Mouse (Mus musculus): Measurements from ENCODE around the gene Plac9a.
"Not testable (repeated sequence)": the region's sequence is repeated elsewhere in the genome, so short reads cannot be mapped to it uniquely, and the experiment has no call there.

The Plac9a gene

DNA sequence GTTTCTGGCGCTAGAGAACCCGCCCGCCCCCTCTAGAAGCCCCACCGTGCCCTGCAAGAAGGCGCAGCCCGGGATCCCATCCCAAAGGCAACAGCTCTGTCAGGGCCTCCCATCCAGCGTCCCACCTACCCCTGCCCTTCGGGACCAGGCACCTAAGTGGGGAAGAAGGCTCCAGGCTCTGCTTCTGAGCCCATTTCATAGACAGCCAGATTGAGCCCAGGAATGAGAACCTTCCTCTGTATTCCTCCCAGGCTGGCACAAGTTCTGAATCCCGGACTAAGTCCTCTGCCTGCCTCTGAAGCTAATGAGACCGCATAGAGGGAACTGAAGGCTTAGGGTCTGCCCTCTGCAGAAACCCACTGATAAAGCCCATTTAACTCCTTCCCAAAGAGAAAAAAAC, at the start of gene Plac9a:
TSS of gene Plac9a (minus strand) at position 101 of the 400 bp plus-strand sequence.
- not testable (repeated sequence) for DNase-seq (ENCODE audit: low read depth)

DNA sequence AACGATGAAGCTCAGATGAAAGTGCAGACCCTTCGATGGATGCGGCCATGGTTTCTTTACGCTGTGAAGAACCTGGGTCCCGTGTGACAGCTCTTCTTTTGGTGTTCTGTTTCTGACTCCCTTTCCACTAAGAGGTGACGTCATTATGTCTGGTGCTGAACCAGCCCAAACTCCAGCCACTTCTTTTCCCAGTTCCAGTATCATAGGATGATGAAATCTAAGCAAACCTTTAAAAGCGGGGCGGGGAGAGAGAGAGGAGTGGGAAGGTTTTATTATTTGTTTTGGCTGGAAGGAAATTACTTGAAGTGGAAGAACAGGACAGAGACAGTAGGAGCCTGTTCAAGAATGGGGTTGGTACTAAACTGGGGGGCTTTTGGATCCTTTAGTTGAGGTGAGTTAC, 35.1 kb upstream of the Plac9a start, which contains the start of gene Cphx1:
TSS of gene Cphx1 (plus strand) at position 301 of the 400 bp plus-strand sequence.
- not testable (repeated sequence) for DNase-seq (ENCODE audit: low read depth)

GRCm38 (mm10) chr14:25936867-25937630, 34.1 kb upstream of the Plac9a start:
- DNase-seq (ENCODE audit: low read depth): not testable (repeated sequence)

DNA sequence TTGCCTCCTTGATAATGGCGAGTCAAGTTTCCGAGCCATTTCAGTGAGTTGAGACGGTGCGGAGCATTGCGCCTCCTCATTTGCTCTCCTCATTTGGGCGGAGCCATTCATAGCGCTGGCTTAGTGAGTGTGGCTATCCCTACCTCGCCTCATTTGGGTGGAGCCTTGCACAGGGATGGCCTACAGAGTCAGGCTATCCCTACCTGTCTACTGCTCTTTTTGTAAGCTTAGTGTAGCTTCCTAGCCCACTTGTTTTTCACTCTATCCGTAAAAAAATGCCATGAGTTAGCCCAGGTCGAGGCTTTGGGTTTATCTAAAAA, 24.6 kb upstream of the Plac9a start, which contains the start of gene Tmem254a:
TSS of gene Tmem254a (minus strand) at position 111 of the 320 bp plus-strand sequence.
- not testable (repeated sequence) for DNase-seq (ENCODE audit: low read depth)

- DNase-seq (ENCODE audit: low read depth): not testable (repeated sequence)
These were observed 24.1 kb upstream of the Plac9a start for GRCm38 (mm10) chr14:25926814-25927561.

DNA sequence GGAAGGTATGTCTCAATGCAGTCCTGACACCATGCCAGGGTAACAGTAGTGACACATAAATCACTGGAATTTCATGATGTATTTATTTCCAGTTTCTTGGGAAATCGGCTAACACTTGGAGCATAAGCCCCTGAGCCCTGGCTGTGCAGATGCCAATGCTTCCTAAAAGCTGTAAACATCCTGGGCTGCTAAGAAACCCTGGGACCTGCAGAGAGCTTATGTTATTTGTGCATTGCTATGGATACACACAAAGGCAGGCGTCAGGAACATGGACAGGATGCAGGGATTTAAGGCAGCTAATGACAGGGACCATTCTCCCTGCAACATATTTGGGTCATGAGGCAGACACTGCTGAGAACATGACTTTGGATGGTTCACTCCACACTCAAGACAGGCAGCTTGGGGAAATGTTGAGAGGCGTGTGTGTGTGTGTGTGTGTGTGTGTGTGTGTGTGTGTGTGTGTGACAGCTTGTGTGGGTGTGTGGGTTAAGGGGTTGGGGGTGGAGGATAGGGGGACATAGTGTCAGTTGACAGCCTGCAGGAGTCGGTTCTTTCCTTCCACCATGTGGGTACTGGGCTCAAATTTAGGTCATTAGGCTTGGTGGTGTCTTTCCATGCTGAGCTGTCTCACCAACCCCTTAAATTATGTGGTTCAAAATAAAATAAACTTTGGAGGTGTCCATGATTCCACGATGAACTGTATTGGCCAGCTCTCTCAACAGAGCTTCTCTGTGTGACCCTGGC, 15.7 kb upstream of the Plac9a start:
- not testable (repeated sequence) for DNase-seq (ENCODE audit: low read depth)

- DNase-seq (ENCODE audit: low read depth): not testable (repeated sequence)
These were observed 6.1 kb upstream of the Plac9a start for GRCm38 (mm10) chr14:25908976-25909375.

DNA sequence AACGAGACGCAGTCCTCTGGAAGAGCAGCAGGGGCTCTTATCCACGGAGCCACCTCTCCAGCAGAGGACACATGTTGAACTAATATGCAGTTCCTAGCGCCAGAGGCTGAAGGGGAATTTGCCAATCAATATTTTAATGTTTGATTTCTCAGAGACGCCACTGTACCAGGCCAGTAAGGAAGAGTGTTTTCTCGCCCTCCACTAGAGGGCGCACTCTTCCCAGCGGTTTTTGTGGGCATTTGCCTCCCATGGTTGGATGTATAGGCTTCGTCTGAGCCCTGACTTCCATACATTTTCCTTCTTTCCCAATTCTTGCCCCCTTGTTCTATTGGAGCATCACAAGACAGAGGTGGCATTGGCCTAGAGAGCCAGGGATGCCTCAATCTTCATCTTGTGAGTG, 4.4 kb upstream of the Plac9a start:
- DNase-seq (ENCODE audit: low read depth): not testable (repeated sequence)

GRCm38 (mm10) chr14:25905243-25905642, 2.3 kb upstream of the Plac9a start:
- DNase-seq (ENCODE audit: low read depth): not testable (repeated sequence)

DNA sequence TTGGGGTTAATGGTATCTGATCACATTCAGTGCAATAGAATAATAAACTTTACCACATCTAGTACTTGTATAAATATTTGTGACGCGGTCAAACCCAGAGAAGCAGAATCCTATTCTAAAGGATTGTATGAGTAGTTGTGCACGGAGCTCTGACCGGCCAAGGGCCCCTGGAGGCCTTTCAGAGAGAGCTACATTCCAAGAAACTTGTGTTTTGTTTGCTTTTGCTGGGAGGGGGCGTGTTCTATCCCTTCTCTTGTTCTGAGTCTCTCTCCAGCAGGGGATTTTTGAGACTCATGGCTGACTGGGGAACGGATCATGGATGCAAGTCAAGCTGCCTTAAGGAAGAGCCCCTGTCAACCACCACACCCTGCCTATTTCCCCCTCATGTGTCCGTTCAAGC, 7.2 kb downstream of the Plac9a start:
- not testable (repeated sequence) for DNase-seq (ENCODE audit: low read depth)

DNA sequence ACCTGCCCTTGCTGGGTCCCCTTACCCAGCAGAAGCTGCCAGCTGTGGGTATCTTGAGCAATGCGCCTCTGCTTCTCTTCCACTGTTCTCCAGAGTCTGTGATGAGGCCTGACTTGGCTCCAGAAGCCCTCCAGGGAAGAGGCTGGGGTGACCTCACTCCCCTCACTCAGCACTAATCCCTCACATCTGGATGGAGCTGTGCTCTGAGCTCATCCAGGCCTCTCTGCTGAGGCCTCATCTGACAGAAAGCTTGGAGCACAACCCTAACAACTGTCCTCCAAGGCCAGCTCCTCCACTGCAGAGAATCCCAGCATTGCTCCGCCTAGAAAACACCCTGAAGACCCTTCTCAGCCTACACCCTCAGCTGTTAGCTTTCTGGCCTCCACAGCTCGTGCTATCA, 8.3 kb downstream of the Plac9a start:
- DNase-seq (ENCODE audit: low read depth): not testable (repeated sequence)

GRCm38 (mm10) chr14:25885886-25886285, 17.0 kb downstream of the Plac9a start:
- DNase-seq (ENCODE audit: low read depth): not testable (repeated sequence)

GRCm38 (mm10) chr14:25881769-25882168, 21.1 kb downstream of the Plac9a start:
- DNase-seq (ENCODE audit: low read depth): not testable (repeated sequence)

GRCm38 (mm10) chr14:25876640-25877039, 26.3 kb downstream of the Plac9a start:
- DNase-seq (ENCODE audit: low read depth): not testable (repeated sequence)

GRCm38 (mm10) chr14:25872461-25873415, 30.2 kb downstream of the Plac9a start:
- DNase-seq (ENCODE audit: low read depth): no peak

DNA sequence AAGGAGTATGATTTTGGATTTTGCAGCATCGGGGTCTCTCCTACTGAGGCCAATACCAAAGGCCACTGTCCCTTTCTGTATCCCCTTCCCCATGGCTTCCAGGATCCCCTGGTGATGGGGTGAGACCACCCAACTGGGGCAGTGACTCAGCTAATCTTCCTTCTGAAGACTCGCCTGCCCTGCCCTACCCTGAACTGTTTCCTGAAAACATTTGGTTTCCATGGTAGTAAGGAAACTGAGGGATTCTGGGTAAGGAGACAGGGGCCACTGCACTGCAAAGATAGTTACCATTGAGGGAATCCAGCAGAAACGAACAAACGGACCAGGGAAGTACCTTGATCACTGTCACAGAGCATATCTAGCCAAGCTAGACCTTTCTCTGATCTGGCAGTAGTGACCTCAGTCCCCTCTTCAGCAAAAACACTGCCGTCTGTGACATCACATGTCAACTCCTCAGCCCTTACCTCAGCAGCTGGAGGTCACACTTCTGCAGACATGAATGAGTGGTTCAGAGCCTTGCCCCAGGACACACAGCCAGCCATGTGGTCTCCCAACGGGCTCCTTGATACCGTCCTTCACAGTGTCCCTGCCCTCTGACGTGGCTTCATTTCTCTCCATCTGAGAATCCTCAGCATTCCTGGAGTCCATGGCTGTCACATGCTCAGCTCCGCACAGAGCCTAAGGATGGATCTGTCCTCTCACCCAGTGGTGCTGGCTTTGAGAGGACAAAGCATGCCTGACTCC, 33.6 kb downstream of the Plac9a start:
- DNase-seq (ENCODE audit: low read depth): peak; percentile 28

GRCm38 (mm10) chr14:25868706-25869105, 34.2 kb downstream of the Plac9a start:
- no peak for DNase-seq (ENCODE audit: low read depth)

DNA sequence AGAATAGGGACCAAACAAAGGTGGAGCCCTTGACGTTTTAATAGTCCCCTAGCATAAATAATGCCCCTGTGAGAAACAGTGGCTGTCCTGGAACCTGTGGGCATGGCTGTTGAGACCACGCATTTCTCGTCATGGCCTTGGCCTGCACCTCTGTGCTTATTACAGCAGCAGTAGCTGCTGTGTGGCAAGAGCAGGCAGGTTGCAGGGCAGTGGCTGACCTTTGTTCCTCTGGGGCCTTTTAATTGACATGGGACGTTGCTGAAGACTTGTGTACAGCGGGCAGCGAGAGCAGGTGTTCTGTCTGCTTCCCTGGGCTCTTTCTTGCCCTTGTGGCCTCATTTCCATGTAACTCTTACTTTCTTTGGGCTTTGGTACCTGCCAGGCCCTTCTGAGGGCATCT, 35.1 kb downstream of the Plac9a start:
- no peak for DNase-seq (ENCODE audit: low read depth)

GRCm38 (mm10) chr14:25866832-25867231, 36.1 kb downstream of the Plac9a start:
- no peak for DNase-seq (ENCODE audit: low read depth)

- DNase-seq (ENCODE audit: low read depth): no peak
These were observed 36.5 kb downstream of the Plac9a start for GRCm38 (mm10) chr14:25866384-25866783.

All from 416B (cell line).